Mouse (Mus musculus): Measurements from ENCODE around the gene Intu.

DNA sequence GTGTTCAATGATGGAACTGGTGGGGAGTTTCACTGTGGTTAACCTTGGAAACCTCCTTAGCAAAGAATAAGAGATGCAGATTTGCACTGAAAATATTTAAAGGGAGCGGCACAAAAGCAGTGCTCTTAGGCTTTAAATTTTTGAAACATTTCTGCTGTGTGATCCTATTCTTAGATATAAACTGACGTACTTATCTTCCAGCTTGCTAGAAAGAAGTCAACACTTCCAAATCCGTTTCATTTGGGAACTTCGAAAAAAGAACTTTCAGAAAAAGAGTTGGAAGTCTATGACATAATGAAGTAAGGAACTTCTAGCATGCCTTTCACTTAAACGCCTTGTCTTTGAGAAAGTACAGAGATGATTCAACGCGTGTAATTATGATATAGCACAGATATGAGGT, 162.9 kb downstream of the Intu start:
- TF ChIP-seq POLR2A (IDR thresholded peaks at IDR 0.05; ENCODE audit: control insufficient read depth, low read depth, low read length) (no peak), CTCF (IDR thresholded peaks at IDR 0.05; ENCODE audit: control insufficient read depth, insufficient read depth, insufficient replicate concordance, low read depth, low read length) (no peak)

Measured in testis, adult 2 months (tissue).